Mouse (Mus musculus) bone marrow, adult 2 months (tissue): ENCODE measurements at regions not wholly inside any gene's neighbourhood (a gene's known extent, or its start where the extent isn't known, plus 50 kb on each side); places are given as distances from the start of the nearest gene placed in this dataset.

ENCODE experiments used
- CTCF ChIP-seq: fragments of 200-500 bp; IDR thresholded peaks from 2 replicates; pipeline ENCODE4 v1.5.1; 2011; ENCODE audit warnings: low read length, control low read depth; ENCODE audit not compliant: control insufficient read depth, insufficient read depth
- POLR2A ChIP-seq: fragments of 200-500 bp; IDR thresholded peaks from 2 replicates; pipeline ENCODE4 v1.6.1; 2011; ENCODE audit warnings: low read depth, mild to moderate bottlenecking, control low read depth, low read length, borderline replicate concordance; ENCODE audit not compliant: control insufficient read depth

GRCm38 (mm10) chr6:147810710-147811109, 236.3 kb upstream of the Far2 start:
- TF ChIP-seq POLR2A (no peak), CTCF (peak; percentile 58)
